Mouse (Mus musculus): ENCODE measurements around the gene Peli2.

The Peli2 gene

DNA sequence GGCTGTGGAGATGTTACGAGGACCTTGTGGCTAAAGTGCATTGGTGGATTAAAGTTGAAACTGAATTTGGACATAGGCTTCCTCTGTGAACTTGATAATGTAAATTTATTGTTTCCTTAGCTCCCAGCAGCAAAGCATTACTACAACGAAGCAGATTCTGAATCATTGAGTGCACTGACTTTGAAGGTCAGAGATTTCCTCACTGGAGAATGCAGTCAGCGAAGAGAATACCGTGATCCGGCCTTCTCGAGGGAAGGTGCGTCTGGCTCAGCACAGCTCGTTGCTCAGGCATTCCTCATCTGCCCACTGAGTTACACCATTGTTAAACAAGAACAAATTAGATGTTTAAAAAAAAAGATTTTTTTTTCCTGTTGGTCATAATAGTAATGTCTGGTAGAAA lies 58.4 kb downstream of the Peli2 start:
- intact Hi-C loops (cut with DNase I): no loop called here

DNA sequence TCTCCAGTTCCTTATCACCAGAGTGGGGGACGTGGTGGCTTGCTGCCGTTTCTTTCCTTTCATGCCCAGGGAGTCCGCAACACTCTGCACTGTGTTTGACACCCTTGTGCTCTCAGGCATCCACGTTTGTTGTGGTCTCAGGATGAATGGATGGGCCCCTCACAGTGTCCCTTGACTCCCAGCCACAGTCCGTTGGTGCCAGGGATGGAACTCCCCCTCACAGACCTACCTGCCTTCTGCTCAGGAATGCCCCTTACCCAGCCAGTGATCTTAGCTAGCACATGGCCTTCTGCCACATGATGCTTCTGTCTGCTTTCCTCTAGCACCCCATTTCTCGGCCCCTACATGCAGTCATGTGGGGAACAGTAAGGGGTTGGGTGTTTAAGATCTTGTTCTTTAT lies 65.7 kb downstream of the Peli2 start:
- intact Hi-C loops (cut with DNase I): no loop called here

DNA sequence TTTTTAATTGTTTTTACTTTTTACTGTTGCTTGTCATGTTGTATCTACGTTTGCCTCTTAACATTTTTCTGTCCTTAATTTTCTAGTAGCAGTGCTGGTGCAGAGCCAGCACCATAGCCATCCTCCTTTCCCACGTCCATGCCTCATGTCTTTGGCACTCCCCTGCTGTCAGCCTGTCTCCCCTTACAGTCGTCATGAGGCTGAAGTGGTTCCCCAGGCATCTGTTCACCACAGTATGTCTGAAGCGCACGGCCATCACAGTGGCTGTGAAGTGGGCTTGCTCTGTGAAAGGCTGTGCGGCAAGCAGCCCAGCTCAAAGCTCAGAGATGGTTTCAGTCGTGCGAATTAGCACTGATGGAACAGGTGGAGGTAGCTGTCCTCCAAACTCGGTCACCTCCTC lies 66.5 kb downstream of the Peli2 start:
- intact Hi-C loops (cut with DNase I): no loop called here

DNA sequence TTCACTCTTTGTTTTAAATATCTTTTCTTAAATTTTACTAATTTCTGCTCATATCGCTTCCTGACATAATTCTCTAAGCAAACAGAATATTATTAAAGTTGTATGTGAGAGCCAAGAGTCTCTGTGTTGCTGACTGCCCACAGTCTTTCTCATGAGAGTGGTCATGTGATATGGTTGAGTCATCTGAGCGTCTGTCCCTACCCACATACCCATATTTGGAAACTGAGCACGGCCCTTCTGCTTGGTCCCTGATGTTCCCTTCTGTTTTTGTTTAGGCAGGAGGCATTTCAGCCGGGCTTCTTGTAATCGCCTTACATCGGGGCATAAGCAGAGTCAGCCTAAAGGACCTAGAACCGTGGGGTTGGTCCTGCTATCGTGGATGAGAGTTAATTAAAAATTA lies 68.7 kb downstream of the Peli2 start:
- intact Hi-C loops (cut with DNase I): no loop called here

DNA sequence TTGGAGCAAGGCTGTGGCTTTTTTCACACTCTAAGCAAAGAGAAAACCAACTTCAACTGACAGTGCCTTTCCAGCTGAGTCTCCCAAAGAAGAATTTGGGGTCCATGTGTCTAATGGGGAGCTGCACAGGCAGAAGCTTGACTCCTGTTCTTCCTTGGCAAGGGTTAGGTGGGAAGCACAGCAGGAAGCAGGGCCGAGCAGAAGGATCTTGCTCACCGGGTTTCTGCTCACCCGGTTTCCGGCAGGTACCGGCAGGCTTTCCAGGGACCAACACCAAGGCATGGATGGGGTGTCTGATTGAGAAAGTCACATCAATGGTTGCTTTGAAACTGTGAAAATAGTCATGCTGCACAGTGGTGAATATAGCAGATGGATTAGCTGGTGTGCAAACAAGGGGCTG lies 70.3 kb downstream of the Peli2 start:
- intact Hi-C loops (cut with DNase I): no loop called here

DNA sequence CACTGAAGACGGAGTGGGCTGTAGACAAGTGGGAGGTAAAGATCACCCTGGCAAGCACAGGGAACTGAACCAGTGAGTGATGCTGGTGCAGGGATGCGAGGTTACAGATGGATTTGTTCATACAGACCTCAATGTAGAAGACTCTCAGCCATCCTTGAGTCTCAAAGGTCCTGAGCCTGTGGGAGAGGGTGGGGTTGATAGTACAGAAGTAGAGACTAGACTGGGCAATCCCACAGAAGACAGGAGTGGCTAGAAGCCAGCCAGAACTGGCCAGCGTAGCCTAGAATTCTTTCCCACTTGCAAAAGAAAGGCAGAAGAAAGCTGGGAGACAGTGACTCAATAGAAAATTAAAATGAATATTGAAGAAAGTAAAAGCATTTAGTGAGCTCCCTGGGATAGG lies 71.3 kb downstream of the Peli2 start:
- intact Hi-C loops (cut with DNase I): no loop called here

DNA sequence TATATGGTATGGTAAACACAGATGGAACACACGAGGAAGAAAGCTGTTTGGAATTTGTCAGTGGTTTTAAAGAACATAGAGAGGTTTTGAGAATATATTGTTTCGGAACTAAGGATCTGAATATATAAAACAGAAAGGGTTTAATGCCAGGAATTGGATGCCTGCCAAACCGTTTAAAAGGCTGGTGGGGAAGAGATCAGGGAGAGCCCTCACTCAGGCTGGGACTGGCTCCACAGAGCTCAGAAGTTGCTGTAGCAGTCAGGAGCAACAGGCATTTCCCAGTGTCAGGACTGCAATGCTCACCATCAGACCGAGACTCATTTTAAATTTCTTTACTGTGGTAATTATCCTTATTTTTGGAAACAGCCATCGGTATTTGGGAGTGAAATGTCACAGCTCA lies 76.2 kb downstream of the Peli2 start:
- intact Hi-C loops (cut with DNase I): no loop called here

DNA sequence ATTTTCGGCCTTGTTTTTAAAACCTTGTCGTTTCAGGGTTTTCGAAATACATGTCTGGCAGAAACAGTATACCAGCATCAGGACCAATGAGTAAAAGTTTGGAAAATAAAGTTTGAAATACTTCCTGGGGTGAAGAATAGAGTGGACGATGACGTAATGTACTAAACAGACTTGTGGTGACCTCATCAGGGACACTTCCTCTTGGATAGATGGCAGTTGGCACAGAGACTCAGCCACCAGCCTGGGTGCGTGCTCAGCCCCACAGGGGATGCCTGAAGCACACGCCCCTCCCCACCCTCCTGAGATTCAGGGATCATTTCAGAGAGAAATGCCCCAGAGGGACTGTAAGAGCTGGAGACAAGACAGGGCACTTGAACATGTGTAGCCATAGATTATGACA lies 76.7 kb downstream of the Peli2 start:
- intact Hi-C loops (cut with DNase I): no loop called here

DNA sequence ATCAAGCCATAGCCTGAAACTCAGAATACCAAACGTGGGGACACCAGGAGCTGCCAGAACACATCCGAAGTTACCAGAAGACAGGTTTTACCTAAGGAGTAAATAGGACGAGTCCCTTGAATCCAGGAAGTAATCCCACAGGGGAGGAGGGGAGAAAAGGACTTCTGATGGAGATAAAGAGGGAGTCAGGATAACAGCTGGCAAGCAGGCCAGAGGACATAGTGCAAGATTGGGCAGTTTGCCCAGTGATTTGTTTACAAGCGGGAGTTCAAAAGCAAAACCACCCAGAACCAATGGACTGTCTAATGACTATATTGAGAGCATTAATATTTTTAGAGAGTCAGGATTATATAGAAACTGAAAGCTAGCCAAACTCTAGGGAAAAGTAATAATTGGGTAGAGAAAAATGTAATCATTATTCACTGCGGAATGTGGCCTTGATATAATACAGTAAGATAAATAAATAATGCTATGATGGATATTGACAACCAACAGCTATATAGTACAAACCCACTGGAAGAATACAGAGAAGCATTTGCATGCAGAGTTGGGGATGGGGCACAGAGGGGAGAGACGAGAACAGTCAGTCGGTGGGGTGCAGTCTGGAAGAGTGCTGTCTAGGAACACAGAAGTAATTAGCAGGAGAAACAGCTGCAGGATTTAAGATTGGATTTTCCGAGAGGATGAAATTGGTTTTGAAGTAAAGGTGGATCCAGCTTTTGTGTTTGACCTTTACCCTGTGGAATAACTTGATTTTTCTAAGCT lies 77.7 kb downstream of the Peli2 start:
- intact Hi-C loops (cut with DNase I): no loop called here

DNA sequence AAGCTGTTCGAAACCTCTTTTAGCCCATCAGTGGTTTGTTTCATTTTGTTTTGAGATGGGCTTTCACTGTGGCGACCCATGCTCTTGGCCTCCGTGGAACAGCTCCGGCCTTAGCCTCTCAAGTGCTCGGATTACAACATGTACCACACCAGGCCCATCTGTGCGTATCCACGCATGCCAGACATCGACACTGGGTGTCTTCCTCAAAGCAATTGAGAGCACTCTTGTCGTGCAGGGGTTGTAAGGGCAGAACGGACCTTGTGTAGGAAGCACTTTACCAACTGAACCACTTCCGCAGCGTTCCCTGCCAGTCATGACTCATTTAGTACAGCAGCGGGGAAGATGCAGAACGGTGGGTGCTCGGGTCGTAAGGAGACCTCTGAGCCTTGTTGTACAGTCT lies 78.3 kb downstream of the Peli2 start:
- intact Hi-C loops (cut with DNase I): no loop called here

DNA sequence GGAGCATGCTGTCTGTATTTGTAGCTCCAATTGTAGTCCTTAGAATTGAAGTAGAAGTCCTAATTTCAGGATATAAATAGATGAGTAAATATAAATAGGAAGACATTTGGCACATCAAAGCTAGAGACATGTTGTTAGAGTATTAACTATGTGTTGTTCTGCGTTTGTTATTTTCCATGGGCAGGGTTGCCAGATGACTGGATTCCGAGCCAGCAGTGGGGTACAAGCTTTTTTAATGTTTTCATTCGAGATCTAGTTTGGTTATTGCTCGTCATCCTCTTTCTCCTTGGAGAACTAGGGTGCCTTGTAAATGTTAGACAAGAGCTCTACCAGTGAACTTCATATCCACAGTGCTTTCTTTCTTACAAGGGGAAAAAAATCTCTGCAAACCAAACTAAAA lies 78.9 kb downstream of the Peli2 start:
- intact Hi-C loops (cut with DNase I): no loop called here

DNA sequence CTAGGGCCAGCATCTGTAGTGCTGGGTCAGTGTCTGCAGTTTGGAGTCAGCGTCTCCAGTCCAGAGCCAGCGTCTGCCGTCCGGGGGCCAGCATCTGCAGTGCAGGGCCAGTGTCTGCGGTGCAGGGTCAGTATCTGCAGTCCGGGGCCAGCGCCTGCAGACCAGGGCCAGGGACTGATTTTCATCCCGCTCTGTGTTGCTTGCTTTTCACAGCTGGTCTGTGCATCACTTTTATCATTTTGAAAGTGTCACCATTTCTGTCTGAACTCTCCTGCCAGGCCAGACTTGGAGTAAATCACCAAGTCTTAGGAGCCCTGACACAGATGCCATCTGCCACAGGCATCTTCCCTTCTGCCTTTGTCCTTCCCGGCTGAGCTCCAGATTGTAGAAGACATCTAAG lies 79.7 kb downstream of the Peli2 start:
- intact Hi-C loops (cut with DNase I): no loop called here

DNA sequence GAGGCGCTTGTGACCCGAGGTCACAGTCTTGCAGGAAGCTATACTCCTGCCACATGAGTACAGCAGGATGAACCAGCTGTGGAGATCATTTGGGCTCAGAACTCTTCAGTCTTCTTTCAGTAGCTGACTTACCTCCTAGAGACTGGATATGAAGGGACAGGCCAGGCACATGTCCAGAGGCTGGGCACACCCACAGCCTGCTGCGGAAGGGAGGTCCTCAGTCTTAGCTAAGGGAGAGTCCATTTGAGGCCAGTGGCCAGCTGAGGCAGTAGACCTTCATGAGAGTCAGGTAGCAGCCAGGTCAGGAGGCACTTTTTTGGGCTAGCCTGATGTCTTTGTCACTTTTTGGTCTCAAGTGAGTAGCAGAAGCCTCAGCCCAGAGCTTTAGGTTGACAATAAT lies 80.2 kb downstream of the Peli2 start:
- intact Hi-C loops (cut with DNase I): no loop called here

DNA sequence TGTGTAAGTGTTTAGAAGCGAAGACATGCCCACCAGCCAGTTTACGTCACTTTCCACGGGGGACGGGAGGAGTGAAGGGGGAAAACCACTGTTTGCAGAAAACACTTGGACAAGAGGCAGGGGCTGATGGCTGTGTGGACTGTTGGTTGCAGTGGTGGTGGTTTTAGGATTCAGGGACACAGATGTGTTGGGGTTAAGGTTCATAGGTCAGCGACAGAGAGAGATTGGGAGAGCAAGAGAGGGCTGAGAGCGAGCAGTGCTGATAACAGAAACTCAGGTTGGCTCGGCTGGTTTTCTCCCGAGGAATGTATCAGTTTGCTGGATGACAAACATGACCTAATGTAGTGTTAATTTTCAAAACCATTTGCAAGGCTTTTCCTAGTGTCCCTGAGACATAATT lies 80.8 kb downstream of the Peli2 start:
- intact Hi-C loops (cut with DNase I): no loop called here

DNA sequence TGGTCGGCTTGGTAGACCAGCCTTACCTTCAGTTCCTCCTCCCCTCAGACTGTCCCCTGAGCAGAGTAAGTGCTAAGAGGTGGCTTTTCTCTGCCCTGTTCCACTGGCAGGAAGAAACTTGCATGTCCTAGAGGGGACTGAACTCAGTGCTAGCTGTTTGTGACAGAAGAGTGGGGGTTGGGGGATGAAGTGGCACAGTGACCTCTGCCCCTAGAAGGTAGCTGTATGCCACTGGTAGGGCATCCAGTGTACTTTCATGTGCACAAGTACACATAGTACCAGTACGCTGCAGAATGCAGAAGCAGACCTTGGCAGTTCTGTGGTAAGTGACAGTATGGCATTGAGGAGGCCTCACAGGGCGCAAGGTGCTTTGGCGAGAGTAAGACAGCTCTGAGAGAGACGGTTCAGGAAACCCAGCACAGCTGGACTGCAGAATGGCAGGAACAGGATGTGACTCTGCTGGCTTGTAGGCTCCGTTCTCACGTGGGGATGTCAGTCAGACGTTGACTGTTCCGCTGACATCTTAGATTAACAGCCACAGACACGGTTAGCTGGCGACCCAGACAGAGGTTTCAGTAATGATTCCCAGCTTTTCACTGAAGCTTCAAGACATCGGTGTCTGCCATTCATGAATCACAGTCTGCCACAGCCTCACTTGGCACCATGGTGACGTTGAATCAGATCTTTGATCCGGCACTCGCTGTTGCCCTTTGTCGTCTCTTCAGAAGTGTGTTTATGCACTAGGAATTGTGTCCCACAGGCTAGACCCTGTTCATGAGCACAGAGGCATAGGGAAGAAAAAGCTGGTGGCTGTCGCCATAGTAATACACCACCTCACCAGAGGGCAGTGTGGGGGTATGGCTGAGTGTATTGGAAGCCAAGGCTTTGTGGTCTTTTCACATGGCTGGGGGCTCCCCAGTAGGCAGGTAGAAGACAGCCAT lies 81.7 kb downstream of the Peli2 start:
- intact Hi-C loops (cut with DNase I): no loop called here

DNA sequence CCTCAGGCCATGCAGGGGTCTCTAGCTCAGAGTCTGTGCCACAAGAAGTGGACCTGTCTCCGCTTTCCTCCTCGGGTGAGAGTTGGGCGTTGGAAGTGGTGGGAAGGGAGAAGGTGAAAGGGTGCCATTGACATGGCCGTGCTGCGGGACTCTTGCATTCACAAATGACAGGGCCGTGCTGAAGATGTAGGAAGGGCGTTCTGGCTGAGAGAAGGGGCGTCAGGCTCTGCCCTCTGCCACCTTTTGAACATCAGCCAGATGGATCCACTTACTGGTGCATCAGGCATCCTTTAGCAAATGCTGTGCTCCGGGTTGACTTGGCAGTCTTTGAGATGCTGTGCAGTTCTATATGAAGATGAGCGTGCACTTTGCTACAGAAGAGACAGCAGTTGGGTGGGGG lies 84.4 kb downstream of the Peli2 start:
- intact Hi-C loops (cut with DNase I): no loop called here

DNA sequence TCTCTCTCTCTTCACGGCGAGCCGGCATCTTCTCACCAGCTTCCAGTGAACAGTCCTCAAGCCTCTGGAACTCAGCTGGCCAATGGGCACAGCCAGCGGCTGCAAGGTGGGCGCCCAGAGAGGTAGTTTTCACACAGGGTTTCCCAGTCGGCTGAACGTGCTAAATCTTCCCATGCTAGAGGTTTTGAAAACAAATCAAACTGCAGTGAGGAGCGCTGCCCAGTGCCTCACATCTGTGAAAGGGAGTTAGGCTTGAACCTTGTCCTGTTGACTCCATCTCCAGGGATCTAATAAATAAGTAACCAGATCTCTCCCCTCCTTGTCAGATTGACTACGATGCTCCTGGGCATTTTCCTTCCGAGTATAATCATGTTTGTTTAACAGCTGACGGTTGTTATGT lies 85.0 kb downstream of the Peli2 start:
- intact Hi-C loops (cut with DNase I): no loop called here

DNA sequence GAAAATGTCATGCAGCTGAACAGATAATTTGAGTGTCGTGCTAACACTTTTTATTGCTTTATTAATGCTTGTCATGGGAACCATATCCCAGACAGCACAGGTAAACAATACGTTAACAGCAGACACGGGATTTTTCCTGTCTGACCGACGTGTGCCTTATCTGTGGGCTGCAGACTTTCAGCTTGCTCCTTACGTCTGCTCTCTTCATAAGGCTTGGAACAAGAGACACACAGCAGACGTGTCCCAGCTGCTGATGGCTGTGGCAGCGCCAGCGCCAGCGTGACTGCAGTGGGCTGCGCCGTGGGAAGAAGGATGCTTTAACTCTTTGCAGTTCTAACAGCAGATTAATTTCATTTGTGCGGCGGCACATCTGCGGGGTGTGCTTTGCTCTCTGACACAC lies 86.5 kb downstream of the Peli2 start:
- intact Hi-C loops (cut with DNase I): no loop called here

DNA sequence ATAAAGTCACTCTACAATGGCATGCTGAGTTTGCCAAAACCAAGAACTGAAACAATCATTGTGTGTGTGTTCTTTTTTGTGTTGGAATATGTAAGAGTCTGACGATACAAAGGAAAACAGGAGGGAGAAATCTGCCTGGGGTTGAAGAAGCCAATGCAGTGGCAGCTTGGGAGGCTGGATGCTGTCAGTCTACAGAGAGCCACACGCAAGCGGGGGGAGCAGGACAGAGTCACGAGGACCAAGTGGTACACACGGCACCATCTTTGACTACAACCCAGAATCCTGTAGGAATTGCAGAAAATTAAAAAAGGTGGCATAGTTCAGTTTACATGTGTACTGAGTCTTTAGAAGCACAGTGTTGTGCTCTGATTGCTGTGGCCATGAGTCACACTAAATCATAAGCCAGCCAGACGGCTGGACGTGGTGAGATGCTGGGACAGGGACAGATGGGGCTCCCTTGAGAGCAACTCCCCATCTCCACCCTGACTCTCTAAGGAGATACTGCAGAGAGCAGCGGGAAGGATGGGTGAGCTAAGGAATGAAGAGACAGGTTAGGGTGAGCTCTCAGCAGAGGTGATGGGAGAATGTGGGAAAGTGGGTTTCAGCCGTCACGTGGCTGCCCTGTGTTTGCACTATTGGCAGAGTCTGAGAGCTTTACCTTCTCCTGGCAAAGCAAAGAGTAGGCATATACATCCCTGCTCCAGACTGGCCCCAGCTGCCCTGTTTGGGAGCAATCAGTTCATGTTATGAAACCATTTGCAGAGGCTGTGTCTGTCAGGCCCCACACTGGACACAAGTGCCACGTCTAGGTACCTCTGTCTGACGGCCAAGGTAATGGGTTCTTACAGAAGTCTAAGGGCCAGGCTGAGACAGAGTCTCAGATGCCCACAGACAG lies 87.4 kb downstream of the Peli2 start:
- intact Hi-C loops (cut with DNase I): no loop called here

DNA sequence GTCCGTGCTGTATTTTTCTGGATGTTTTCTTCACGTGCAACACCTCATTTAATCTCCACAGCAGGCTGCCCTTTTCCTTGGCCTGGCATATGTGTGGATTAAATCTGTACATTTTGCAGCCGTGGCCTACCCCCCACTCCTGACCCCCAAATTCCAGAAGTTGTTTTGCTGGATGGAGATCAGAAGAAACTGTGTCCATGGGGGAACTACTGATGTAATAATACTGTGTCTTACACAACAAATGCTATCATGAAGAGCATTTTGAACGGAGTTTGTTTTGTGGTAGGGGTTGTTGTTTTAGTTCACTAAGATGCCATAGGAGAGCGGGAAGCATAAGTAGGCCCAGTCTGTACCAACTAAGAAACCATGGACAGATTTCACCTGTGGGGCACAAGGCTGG lies 88.8 kb downstream of the Peli2 start:
- intact Hi-C loops (cut with DNase I): no loop called here

DNA sequence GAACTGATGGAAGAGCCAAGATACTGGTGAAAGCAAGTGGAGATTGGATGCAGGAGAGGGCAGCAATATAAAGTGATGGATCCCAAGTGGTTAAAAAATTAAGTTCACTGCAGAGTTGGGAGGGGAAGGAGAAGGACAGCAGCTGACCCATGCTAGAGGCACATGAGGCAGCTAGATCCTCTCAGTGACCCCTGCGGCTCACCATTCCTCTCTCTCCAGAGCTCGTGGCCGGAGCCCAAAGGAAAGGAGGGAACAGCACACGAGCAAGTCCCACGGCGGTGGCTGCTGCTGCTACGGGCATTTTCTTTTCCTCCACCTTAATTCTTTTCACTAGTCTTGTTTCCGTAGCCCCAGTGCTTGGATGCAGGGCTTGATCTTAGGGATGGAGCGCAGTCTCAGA lies 89.5 kb downstream of the Peli2 start:
- intact Hi-C loops (cut with DNase I): no loop called here

DNA sequence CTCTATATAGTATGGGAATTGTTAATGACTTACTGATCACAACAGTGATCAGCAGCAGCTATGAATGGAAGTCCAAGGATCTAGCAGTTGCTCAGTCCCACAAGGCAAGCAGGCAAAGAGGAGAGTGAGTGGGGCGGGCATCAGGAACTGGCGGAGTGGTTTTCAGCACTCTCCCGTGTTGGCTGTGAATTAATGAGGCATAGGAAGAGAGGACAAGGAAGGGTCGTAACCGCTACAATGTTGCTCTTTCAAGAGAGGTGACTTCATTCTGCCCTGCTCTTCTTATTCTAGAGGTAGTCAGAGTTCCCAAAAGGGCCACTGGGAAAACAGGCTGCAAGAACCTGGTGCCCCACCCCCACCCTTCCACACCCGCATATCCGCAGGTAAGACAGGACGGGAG lies 90.9 kb downstream of the Peli2 start:
- intact Hi-C loops (cut with DNase I): no loop called here
